Mouse (Mus musculus): Measurements from ENCODE around the gene Ccm2. TPM values are rescaled to one million over a fixed set of nuclear protein-coding genes. Genes with fewer than 3 reads are reported as not detected.

The Ccm2 gene
- polyA plus RNA-seq, 1 experiment from 2014 or later: 88.2 TPM

DNA sequence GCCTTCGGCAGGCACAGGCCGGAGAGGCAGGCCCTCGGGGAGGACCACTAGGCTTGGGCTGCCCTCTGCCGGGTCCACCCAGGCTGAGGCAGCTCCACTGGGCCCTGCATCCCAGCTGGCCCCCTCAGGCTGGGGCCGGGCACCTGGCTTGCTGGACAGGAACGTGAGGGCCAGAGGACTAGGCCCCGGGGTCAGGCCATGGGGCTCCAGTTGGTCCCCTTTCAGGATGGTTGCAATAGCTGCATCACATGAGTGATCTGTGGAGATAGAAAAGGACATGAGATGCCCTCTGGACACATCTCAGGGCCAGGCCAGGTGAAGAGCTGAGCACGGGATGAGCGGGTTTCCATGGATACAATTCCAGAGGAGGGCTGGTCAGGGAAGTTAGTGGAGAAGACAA lies 56.0 kb downstream of the Ccm2 start:
- DNase-seq (ENCODE audit: low spot score) (no peak), ATAC-seq (ENCODE audit: low FRiP score) (no peak)
- no peak overlapping the region for H3K4me2 ChIP-seq (replicated peaks; ENCODE audit: low read depth, low read length)
- no peak overlapping the region for H3K4me3 ChIP-seq (ENCODE audit: low read depth, low read length)
- H3K9me3 ChIP-seq (ENCODE audit: control insufficient read depth, low read length): no peaks in the 10 kb centered on the region
- H3K36me3 ChIP-seq (ENCODE audit: control insufficient read depth, insufficient read depth, low read length): no peaks in the 10 kb centered on the region
- H3K27me3 ChIP-seq (ENCODE audit: control insufficient read depth, insufficient read depth, low read length): peaks cover 4% of the 10 kb centered on the region
- H3K9ac ChIP-seq (ENCODE audit: low read depth, low read length): no peak overlapping the region
- H3K27ac ChIP-seq (ENCODE audit: low read depth, low read length): no peak overlapping the region
- peaks cover 22% of the 10 kb centered on the region for H3K4me1 ChIP-seq (replicated peaks; ENCODE audit: control insufficient read depth, insufficient read depth, low read length)
- whole genome bisulfite sequencing: 86% methylated on average over 9 of the region's 9 CpGs

DNA sequence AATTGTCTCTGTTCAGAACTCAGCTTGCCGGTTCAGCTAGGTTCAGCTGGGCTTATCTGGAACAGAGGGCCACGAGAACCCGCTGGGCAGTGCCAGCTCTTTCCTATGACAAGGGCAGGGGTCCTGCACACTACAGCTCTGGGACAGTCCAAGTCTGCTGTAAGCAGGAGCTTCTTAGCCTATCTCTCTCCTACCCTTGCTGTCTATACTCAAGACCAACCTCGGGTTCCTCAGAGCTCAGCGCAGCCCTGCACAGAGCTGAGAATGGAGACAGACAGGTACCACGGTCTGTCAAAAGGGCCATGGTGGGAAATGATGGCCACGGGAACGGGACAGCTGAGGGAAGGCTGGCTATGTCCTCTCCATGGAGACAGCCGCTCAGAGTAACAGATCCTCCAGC lies 56.5 kb downstream of the Ccm2 start:
- 85% methylated on average over 9 of the region's 9 CpGs for WGBS
- DNase-seq (ENCODE audit: low spot score) (no peak), ATAC-seq (ENCODE audit: low FRiP score) (no peak)
- no peaks in the 10 kb centered on the region for H3K9me3 ChIP-seq (ENCODE audit: control insufficient read depth, low read length)
- H3K4me3 ChIP-seq (ENCODE audit: low read depth, low read length): 0 out of 2 replicates have a peak overlapping the region, but pooled peaks have one; percentile 52
- H3K36me3 ChIP-seq (ENCODE audit: control insufficient read depth, insufficient read depth, low read length): no peaks in the 10 kb centered on the region
- no peak overlapping the region for H3K9ac ChIP-seq (ENCODE audit: low read depth, low read length)
- H3K4me1 ChIP-seq (replicated peaks; ENCODE audit: control insufficient read depth, insufficient read depth, low read length): peaks cover 21% of the 10 kb centered on the region
- peaks cover 4% of the 10 kb centered on the region for H3K27me3 ChIP-seq (ENCODE audit: control insufficient read depth, insufficient read depth, low read length)
- no peak overlapping the region for H3K27ac ChIP-seq (ENCODE audit: low read depth, low read length)
- H3K4me2 ChIP-seq (replicated peaks; ENCODE audit: low read depth, low read length): peak overlapping the region; percentile 57

DNA sequence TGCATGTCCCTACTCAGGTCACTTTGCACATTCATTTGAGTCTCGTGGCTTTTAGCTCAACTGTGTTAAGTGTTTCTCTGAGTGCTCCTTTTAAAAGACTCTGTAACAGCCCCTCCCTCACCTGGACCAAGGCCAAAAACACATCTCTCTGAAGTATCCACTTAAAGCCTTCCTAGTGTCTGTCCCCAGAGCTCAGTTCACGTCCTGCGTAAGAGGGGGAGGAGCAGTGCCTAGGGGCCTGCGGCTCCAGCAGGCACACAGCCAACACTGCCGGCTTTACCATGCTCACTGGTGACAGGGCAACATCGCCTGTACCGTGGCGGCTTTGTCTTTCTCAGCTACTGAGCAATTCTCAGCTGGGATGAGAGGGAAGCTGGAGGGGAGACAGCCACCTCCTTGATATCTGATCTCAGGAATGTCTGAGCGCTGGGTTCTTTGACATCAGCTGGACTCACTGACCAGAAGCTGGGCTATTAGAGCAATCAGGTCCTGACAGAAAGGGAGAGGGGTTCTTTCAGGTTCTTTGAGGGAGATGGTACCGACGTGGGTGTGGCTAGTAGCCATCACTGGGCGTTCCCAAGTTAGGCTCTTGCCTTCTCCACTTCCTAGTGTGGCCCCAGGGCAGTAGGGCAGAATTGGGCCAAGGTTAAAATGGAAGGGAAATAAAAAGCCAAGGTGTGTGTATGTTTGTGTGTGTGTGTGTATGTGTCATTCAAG lies 57.4 kb downstream of the Ccm2 start:
- 47% methylated on average over 12 of the region's 12 CpGs for WGBS

DNA sequence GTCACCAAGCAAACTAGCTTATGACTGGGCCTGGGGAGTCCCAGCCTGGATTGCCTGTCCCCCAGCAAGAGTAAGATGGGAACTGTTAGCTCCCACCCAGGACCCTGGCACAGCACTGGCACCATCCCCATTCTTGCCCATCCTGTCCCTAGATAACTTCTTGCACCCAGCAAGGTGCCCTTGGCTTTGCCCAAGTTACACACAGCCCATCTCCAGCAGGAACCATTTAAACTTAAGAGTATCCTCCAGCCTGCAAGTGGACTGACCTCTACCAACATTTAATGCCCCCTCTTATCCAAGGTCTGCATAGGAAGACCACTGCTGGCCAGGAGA lies 57.9 kb downstream of the Ccm2 start:
- peak overlapping the region; percentile 52 for H3K4me3 ChIP-seq (ENCODE audit: low read depth, low read length)
- no peak for DNase-seq (ENCODE audit: low spot score)
- peak overlapping the region; percentile 77 for H3K9ac ChIP-seq (ENCODE audit: low read depth, low read length)
- no peaks in the 10 kb centered on the region for H3K36me3 ChIP-seq (ENCODE audit: control insufficient read depth, insufficient read depth, low read length)
- peaks cover 4% of the 10 kb centered on the region for H3K27me3 ChIP-seq (ENCODE audit: control insufficient read depth, insufficient read depth, low read length)
- peak overlapping the region; percentile 85 for H3K27ac ChIP-seq (ENCODE audit: low read depth, low read length)
- H3K4me2 ChIP-seq (replicated peaks; ENCODE audit: low read depth, low read length): peak overlapping the region; percentile 57
- peaks cover 9% of the 10 kb centered on the region for H3K4me1 ChIP-seq (replicated peaks; ENCODE audit: control insufficient read depth, insufficient read depth, low read length)
- no peaks in the 10 kb centered on the region for H3K9me3 ChIP-seq (ENCODE audit: control insufficient read depth, low read length)
- no peak for ATAC-seq (ENCODE audit: low FRiP score)

More for the DNA sequence above, 57.4 kb downstream of the Ccm2 start:
- Histone ChIP-seq H3K9ac (ENCODE audit: low read depth, low read length) (peak overlapping the region; percentile 77), H3K9me3 (ENCODE audit: control insufficient read depth, low read length) (no peaks in the 10 kb centered on the region), H3K4me3 (ENCODE audit: low read depth, low read length) (peak overlapping the region; percentile 52), H3K36me3 (ENCODE audit: control insufficient read depth, insufficient read depth, low read length) (no peaks in the 10 kb centered on the region), H3K4me1 (replicated peaks; ENCODE audit: control insufficient read depth, insufficient read depth, low read length) (peaks cover 13% of the 10 kb centered on the region), H3K27me3 (ENCODE audit: control insufficient read depth, insufficient read depth, low read length) (peaks cover 4% of the 10 kb centered on the region), H3K4me2 (replicated peaks; ENCODE audit: low read depth, low read length) (peak overlapping the region; percentile 57), H3K27ac (ENCODE audit: low read depth, low read length) (0 out of 2 replicates have a peak overlapping the region, but pooled peaks have one; percentile 48)
- DNase-seq (ENCODE audit: low spot score) (peak; percentile 35), ATAC-seq (ENCODE audit: low FRiP score) (no peak)

DNA sequence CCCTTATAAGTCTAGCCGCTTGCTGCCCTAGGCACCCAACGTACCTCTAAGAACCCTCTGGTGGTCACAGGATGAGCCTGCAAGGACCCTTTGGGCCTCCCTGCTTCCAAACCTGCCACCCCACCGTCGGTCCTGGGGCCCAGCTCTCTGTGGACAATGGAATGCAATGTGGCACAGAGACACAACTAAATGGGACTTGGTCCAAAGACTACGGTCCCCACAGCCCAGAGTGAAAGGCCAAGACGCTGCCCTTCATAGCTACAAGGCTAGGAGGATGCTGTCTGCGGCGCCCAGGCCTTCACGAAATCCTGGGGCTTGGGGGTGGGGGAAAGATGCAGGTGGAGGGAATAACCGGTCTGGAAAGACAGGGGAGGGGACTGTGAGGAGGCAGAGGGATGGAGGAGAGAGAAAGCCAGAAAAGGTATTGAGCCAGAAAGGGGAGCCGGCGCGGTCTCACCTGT lies 58.4 kb downstream of the Ccm2 start:
- H3K4me2 ChIP-seq (replicated peaks; ENCODE audit: low read depth, low read length): peak overlapping the region; percentile 57
- DNase-seq (ENCODE audit: low spot score) (peak; percentile 47), ATAC-seq (ENCODE audit: low FRiP score) (peak; percentile 0; the same call in 1 of the 2 replicates)
- no peaks in the 10 kb centered on the region for H3K9me3 ChIP-seq (ENCODE audit: control insufficient read depth, low read length)
- H3K27me3 ChIP-seq (ENCODE audit: control insufficient read depth, insufficient read depth, low read length): peaks cover 4% of the 10 kb centered on the region
- H3K4me3 ChIP-seq (ENCODE audit: low read depth, low read length): peak overlapping the region; percentile 52
- H3K9ac ChIP-seq (ENCODE audit: low read depth, low read length): peak overlapping the region; percentile 77
- WGBS: 12% methylated on average over 13 of the region's 13 CpGs
- H3K27ac ChIP-seq (ENCODE audit: low read depth, low read length): peak overlapping the region; percentile 85
- no peaks in the 10 kb centered on the region for H3K36me3 ChIP-seq (ENCODE audit: control insufficient read depth, insufficient read depth, low read length)
- peaks cover 5% of the 10 kb centered on the region for H3K4me1 ChIP-seq (replicated peaks; ENCODE audit: control insufficient read depth, insufficient read depth, low read length)

DNA sequence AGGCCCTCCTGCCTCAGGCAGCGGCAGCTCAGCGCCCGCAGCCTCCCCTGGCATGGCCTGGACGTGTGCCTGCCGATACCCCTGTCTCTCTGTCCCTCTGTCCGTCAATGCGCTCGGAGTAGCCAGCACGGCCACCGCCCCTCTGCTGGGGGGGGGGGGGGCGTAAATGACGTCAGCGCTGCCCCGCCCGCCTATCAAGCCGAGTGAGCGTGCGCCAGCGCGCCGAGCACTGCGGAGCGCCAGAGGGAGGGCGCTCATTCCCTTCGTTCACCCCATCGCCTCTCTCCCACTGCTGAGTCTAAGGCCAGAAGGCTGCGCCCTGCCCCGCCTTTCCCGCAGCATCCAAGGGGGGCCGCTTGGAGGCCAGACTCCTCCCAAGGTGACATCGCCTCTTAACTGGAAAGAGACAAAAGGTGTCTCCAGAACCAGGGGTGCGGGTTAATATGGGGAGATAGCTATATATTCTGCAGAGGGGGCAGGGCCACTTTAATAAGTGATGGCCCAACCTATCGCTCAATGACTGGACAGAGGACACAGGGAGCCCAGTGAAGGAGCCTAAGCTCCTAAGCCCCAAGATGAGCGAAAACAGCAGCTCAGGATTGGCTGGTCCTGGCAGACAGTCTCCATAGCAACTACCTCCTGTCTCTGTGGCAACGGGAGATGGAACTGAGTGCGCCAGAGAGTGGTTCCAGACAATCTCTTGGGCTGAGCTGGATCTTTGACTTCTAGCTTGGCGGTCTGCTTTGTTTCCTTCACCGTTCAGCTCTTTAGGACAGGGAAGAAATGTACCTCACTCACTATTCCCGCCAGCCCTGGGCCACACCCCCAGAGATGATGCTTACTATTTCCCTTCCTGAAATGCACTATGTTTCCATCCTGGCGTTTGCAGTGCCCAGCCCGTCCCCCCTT lies 59.1 kb downstream of the Ccm2 start, which contains the start of gene Nacad:
TSS of gene Nacad (minus strand) at position 563 of the 909 bp plus-strand sequence.
- Histone ChIP-seq H3K27ac (ENCODE audit: low read depth, low read length) (peak within 1 kb of the TSS; percentile 85), H3K9ac (ENCODE audit: low read depth, low read length) (peak within 1 kb of the TSS; percentile 77), H3K27me3 (ENCODE audit: control insufficient read depth, insufficient read depth, low read length) (peaks cover 4% of the 10 kb centered on the region), H3K4me3 (ENCODE audit: low read depth, low read length) (peak within 1 kb of the TSS; percentile 52), H3K4me1 (replicated peaks; ENCODE audit: control insufficient read depth, insufficient read depth, low read length) (peaks cover 2% of the 10 kb centered on the region; the same call in 1 of the 2 replicates), H3K9me3 (ENCODE audit: control insufficient read depth, low read length) (no peaks in the 10 kb centered on the region), H3K36me3 (ENCODE audit: control insufficient read depth, insufficient read depth, low read length) (no peaks in the 10 kb centered on the region), H3K4me2 (replicated peaks; ENCODE audit: low read depth, low read length) (peak within 1 kb of the TSS; percentile 57)
- DNase-seq (ENCODE audit: low spot score): peak; percentile 79
- peak; percentile 91 for ATAC-seq (ENCODE audit: low FRiP score)
- 6% methylated on average over 35 of the region's 41 CpGs for WGBS

DNA sequence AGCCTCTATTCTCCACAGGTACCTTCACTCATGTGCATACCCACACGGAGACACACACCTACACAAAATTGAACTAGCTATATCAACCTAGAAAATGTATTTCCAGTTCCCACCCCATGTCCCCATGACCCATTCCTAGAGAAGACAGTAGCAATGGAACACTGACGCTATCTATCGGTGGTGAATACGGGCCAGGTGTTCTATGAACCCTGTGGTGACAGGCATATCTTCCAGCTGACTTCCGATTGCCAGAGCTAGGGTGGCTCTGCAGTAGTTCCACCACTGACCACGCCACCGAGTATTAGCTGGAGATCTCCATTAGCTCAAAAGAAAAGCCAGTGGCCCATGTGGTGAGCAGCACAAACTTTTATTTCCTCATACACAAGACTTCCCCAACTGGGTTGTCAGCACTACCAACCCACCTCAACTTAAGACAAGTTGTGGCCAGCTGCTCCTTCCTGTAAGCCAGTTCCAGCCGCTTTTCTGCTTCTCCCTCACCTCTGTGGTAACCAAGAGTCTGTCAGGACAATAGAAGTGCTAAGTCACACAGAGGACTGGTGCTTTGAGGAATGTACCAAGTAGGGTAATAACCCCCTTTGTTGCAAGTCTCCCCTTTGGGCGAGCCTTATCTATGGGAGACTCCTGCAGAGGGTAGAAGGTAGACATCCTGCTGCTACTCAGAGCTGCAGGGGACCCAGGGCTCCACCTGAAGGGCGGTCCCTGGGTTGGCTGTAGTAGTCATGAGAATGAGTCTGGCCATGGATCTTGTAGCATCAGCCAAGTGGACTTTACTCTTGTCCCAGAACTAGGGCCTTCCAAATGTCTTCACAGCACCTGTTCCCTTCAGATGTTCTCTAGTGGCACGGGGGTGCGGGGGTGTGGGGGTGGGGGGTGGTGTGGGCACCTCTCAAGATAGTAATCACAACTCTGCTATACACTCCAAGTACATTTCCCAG lies 68.8 kb downstream of the Ccm2 start:
- ATAC-seq (ENCODE audit: low FRiP score) (no peak), DNase-seq (ENCODE audit: low spot score) (no peak)
- no peak overlapping the region for H3K9ac ChIP-seq (ENCODE audit: low read depth, low read length)
- H3K36me3 ChIP-seq (ENCODE audit: control insufficient read depth, insufficient read depth, low read length): peaks cover 32% of the 10 kb centered on the region
- H3K9me3 ChIP-seq (ENCODE audit: control insufficient read depth, low read length): no peaks in the 10 kb centered on the region
- H3K27ac ChIP-seq (ENCODE audit: low read depth, low read length): no peak overlapping the region
- H3K4me2 ChIP-seq (replicated peaks; ENCODE audit: low read depth, low read length): no peak overlapping the region
- no peaks in the 10 kb centered on the region for H3K27me3 ChIP-seq (ENCODE audit: control insufficient read depth, insufficient read depth, low read length)
- 95% methylated on average over 12 of the region's 12 CpGs for WGBS
- H3K4me3 ChIP-seq (ENCODE audit: low read depth, low read length): no peak overlapping the region
- no peaks in the 10 kb centered on the region for H3K4me1 ChIP-seq (replicated peaks; ENCODE audit: control insufficient read depth, insufficient read depth, low read length)

DNA sequence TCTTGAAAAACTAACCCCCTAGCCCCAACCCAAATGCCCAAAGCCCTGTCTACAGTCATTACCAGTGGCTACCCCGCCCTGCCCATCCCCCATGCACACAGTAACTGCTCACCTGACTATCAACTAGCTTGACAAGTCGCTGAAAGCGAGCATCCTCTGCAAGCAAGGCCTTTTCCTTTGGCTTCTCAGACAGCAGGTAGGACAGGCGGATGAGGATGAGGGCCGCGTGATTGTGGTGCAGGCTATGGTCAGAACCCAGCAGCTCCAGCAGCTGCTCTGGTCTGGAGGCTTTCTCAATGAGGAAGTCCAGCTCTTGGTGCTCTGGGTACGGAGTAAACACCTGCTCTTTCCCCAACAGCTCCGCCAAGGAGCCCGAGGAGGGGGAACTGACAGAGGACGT lies 77.0 kb downstream of the Ccm2 start:
- no peak overlapping the region for H3K27ac ChIP-seq (ENCODE audit: low read depth, low read length)
- H3K9ac ChIP-seq (ENCODE audit: low read depth, low read length): no peak overlapping the region
- H3K4me3 ChIP-seq (ENCODE audit: low read depth, low read length): no peak overlapping the region
- H3K4me1 ChIP-seq (replicated peaks; ENCODE audit: control insufficient read depth, insufficient read depth, low read length): no peaks in the 10 kb centered on the region; the same call in 1 of the 2 replicates
- no peak for DNase-seq (ENCODE audit: low spot score)
- no peaks in the 10 kb centered on the region for H3K9me3 ChIP-seq (ENCODE audit: control insufficient read depth, low read length)
- H3K27me3 ChIP-seq (ENCODE audit: control insufficient read depth, insufficient read depth, low read length): no peaks in the 10 kb centered on the region
- no peak for ATAC-seq (ENCODE audit: low FRiP score)
- H3K36me3 ChIP-seq (ENCODE audit: control insufficient read depth, insufficient read depth, low read length): peaks cover 11% of the 10 kb centered on the region
- 94% methylated on average over 10 of the region's 10 CpGs for WGBS
- no peak overlapping the region for H3K4me2 ChIP-seq (replicated peaks; ENCODE audit: low read depth, low read length)

Data from hindbrain, embryonic 11.5 days (tissue).